Mouse (Mus musculus): ENCODE measurements around the gene Tmub1. TPM values are rescaled to one million over a fixed set of nuclear protein-coding genes. Genes with fewer than 3 reads are reported as not detected.
A peak's percentile ranks its signal among the peaks of the same experiment; 100 is the strongest.

Gene Tmub1
- total RNA-seq (2017), result 11.8 to 33.4 TPM (median 26.8 TPM) in 3 replicates

- ATAC-seq (replicated peaks; ENCODE audit: insufficient number of reproducible peaks, low FRiP score, low TSS enrichment, poor library complexity, severe bottlenecking), result peak; percentile 54
Observed at GRCm38 (mm10) chr5:24447624-24448298, at the start of gene Tmub1. Tmub1 (minus strand) TSS chr5:24447854.

GRCm38 (mm10) chr5:24496756-24497155 is 49.1 kb upstream of the Tmub1 start:
- ATAC-seq (replicated peaks; ENCODE audit: insufficient number of reproducible peaks, low FRiP score, low TSS enrichment, poor library complexity, severe bottlenecking), result no peak

- no peak for ATAC-seq (replicated peaks; ENCODE audit: insufficient number of reproducible peaks, low FRiP score, low TSS enrichment, poor library complexity, severe bottlenecking)
Observed at GRCm38 (mm10) chr5:24495019-24495418, 47.4 kb upstream of the Tmub1 start.

GRCm38 (mm10) chr5:24492546-24493285 is 45.1 kb upstream of the Tmub1 start:
- no peak for ATAC-seq (replicated peaks; ENCODE audit: insufficient number of reproducible peaks, low FRiP score, low TSS enrichment, poor library complexity, severe bottlenecking)

GRCm38 (mm10) chr5:24490413-24490920 is 42.8 kb upstream of the Tmub1 start:
- ATAC-seq (replicated peaks; ENCODE audit: insufficient number of reproducible peaks, low FRiP score, low TSS enrichment, poor library complexity, severe bottlenecking), result no peak

GRCm38 (mm10) chr5:24486738-24487137 is 39.1 kb upstream of the Tmub1 start:
- ATAC-seq (replicated peaks; ENCODE audit: insufficient number of reproducible peaks, low FRiP score, low TSS enrichment, poor library complexity, severe bottlenecking), result no peak

GRCm38 (mm10) chr5:24486097-24486496 is 38.4 kb upstream of the Tmub1 start:
- ATAC-seq (replicated peaks; ENCODE audit: insufficient number of reproducible peaks, low FRiP score, low TSS enrichment, poor library complexity, severe bottlenecking), result no peak

GRCm38 (mm10) chr5:24484963-24485362 is 37.3 kb upstream of the Tmub1 start:
- ATAC-seq (replicated peaks; ENCODE audit: insufficient number of reproducible peaks, low FRiP score, low TSS enrichment, poor library complexity, severe bottlenecking), result no peak

GRCm38 (mm10) chr5:24483326-24483725 is 35.7 kb upstream of the Tmub1 start:
- ATAC-seq (replicated peaks; ENCODE audit: insufficient number of reproducible peaks, low FRiP score, low TSS enrichment, poor library complexity, severe bottlenecking), result no peak; the same call in 1 of the 2 replicates

GRCm38 (mm10) chr5:24482247-24483079 is 34.8 kb upstream of the Tmub1 start:
- no peak for ATAC-seq (replicated peaks; ENCODE audit: insufficient number of reproducible peaks, low FRiP score, low TSS enrichment, poor library complexity, severe bottlenecking)

GRCm38 (mm10) chr5:24481647-24482046 is 34.0 kb upstream of the Tmub1 start:
- no peak for ATAC-seq (replicated peaks; ENCODE audit: insufficient number of reproducible peaks, low FRiP score, low TSS enrichment, poor library complexity, severe bottlenecking)

GRCm38 (mm10) chr5:24477909-24478308 is 30.3 kb upstream of the Tmub1 start:
- no peak for ATAC-seq (replicated peaks; ENCODE audit: insufficient number of reproducible peaks, low FRiP score, low TSS enrichment, poor library complexity, severe bottlenecking)

GRCm38 (mm10) chr5:24475476-24476241 is 28.0 kb upstream of the Tmub1 start:
- no peak for ATAC-seq (replicated peaks; ENCODE audit: insufficient number of reproducible peaks, low FRiP score, low TSS enrichment, poor library complexity, severe bottlenecking)

- ATAC-seq (replicated peaks; ENCODE audit: insufficient number of reproducible peaks, low FRiP score, low TSS enrichment, poor library complexity, severe bottlenecking), result no peak
Observed at GRCm38 (mm10) chr5:24474723-24475261, 27.1 kb upstream of the Tmub1 start.

- ATAC-seq (replicated peaks; ENCODE audit: insufficient number of reproducible peaks, low FRiP score, low TSS enrichment, poor library complexity, severe bottlenecking), result no peak
Observed at GRCm38 (mm10) chr5:24474025-24474722, 26.5 kb upstream of the Tmub1 start.

- ATAC-seq (replicated peaks; ENCODE audit: insufficient number of reproducible peaks, low FRiP score, low TSS enrichment, poor library complexity, severe bottlenecking), result no peak
Observed at GRCm38 (mm10) chr5:24472884-24473619, 25.4 kb upstream of the Tmub1 start.

- peak; percentile 76 for ATAC-seq (replicated peaks; ENCODE audit: insufficient number of reproducible peaks, low FRiP score, low TSS enrichment, poor library complexity, severe bottlenecking)
Observed at GRCm38 (mm10) chr5:24470600-24470999, 22.9 kb upstream of the Tmub1 start.

Measured in monocyte, adult 5-6 weeks (primary cell).